Mouse (Mus musculus): ENCODE measurements around the gene 9930021J03Rik. TPM values are rescaled to one million over a fixed set of nuclear protein-coding genes. Genes with fewer than 3 reads are reported as not detected.

The 9930021J03Rik gene
- polyA plus RNA-seq (2015; fragmentation: Nextera tagmentation; extraction: Ambion mirVana), result 6.0 and 6.2 TPM in 2 replicates

DNA sequence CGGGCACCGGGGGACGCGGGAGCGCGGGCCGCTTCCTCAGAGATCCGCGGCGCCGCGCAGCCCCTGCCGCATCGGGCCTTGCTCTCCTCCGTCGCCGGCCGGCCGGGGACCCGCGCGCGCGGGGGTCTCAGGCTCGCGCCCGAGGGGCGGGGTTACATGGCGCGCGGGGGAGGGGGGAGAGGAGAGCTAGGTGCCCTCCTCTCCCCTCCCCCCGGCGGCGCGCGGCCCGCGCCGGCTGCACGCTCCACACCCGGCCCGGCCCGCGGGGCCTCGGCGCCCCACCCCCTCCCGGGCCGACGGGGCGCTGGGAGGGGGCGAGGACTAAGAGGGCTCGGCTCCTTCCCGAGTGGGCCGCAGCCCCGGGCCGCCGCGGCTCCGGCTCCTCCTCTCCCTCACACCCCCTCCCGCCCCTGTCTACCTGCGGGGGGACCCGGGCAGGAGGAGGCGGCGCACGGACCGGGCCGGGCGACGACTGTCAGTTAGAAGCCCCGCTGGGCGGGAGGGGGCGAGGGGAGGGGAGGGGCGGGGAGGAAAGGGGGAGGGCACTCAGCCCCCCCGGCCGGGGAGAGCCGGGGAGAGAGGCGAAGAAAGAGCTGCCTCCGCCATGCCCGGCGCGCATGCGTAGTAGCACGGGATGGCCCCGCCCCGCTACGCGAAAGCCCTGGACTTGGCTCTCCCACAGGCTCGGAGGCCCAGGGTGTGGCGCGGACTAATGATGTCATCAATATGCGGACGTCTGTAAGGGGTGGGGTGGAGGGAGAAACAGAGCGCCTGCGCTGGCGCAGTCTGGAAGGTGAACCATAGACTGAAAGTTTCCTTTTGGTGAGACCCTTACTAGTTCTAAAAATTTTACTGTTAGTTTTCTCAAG, at the start of gene 9930021J03Rik:
9930021J03Rik (minus strand) TSS at position 73 of the 869 bp plus-strand sequence.

DNA sequence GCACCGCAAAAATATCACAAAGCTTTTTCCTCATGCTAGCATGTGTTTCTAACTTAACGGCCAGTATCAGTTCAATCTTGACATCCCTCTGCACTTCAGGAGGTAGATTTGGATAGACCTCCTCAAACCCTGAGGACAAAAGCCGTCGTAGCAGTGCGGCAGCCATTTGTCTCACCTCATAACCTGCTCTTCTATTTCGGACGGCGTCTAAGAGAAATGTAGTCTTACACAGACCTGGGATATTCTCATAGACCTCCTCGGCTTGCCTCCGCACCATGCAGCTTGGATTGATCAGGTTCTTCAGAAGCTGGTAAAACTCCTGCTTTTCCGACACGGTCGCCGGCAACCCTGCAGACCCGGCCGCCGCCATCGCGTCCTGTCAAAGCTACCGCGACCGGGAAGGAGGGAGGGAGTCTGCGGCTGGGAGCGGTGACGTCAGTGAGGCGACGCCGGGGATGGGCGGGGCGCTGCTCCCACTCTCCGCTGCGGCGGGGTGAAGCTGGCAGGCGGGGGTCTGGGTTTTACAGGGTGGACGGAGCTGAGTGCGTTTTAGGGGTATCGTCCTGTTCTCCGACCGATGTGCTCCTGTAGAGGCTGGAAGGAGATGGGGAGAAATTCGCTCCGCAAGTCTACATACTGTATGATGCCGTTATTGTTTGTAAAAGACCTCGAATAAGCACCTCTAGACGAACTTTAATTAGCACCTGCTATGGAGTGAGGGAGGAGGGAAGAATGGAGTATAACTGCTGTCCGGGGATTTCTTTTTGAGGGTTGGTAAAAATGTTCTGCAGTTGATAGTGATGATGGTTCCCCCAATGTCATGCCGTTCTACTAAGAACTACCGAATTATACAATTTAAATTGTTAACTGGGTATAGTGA, 7.0 kb upstream of the 9930021J03Rik start, which contains the start of gene Ranbp6:
Ranbp6 (minus strand) TSS at position 394 of the 880 bp plus-strand sequence.

DNA sequence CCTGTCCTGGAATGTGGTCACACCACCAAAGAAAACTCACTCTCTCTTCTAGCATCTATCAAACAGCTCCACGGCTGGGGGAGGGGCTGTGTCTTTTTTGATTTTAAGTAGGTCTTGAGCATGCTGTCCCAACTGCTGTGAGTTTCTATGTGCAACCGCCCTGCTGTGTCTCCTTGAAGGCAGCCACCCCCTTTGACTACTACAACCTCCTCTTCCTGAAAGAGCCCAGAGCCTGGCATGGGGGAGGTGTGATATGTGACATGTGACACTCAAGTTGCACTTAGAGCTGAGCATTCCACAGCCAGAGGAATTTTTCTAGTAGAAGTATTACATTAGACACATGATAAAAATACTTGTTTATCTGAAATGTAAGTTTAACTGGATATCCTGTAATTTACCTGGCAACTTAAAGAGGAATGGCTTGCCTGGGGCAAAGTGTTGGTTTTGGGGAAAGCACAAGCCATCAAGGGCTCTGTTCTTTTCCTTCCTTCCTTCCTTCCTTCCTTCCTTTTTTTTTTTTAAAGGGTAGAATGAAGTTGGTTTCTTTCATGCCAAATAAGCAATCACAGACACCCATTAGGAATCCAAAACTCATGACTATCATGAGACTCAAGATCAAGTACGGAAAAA, 108.4 kb downstream of the 9930021J03Rik start, which contains the start of gene Mlana:
Mlana (plus strand) TSS at position 580 of the 630 bp plus-strand sequence.

Other genes with a start within 250 kb of the 9930021J03Rik start
- 11.6 and 11.9 TPM in 2 replicates for gene Ermp1, start 157.6 kb downstream of the 9930021J03Rik start, polyA plus RNA-seq (2015; fragmentation: Nextera tagmentation; extraction: Ambion mirVana)
- gene Mlana, start 108.2 kb downstream of the 9930021J03Rik start, polyA plus RNA-seq (2015; fragmentation: Nextera tagmentation; extraction: Ambion mirVana), result not detected in 2 replicates
- gene Ranbp6, start 7.0 kb upstream of the 9930021J03Rik start, polyA plus RNA-seq (2015; fragmentation: Nextera tagmentation; extraction: Ambion mirVana), result 32.7 and 34.0 TPM in 2 replicates
- 12.0 and 14.7 TPM in 2 replicates for gene Il33, start 119.1 kb upstream of the 9930021J03Rik start, polyA plus RNA-seq (2015; fragmentation: Nextera tagmentation; extraction: Ambion mirVana)
- gene Trpd52l3, start 197.8 kb upstream of the 9930021J03Rik start, polyA plus RNA-seq (2015; fragmentation: Nextera tagmentation; extraction: Ambion mirVana), result not detected in 2 replicates
- 25.1 and 26.1 TPM in 2 replicates for gene Uhrf2, start 224.5 kb upstream of the 9930021J03Rik start, polyA plus RNA-seq (2015; fragmentation: Nextera tagmentation; extraction: Ambion mirVana)

Measured in neural tube, postnatal 0 days (tissue).